Mouse (Mus musculus) frontal cortex, postnatal 14 days (tissue): Measurements from ENCODE around the gene Plscr2.
"Not testable (repeated sequence)": the region's sequence is repeated elsewhere in the genome, so short reads cannot be mapped to it uniquely, and the experiment has no call there.

Source experiments
- DNase-seq, 2 experiments: peaks; one replicate each; pipeline ENCODE4 v3.0.0; 2022; ENCODE audit warnings: low spot score in 2 of 2

Gene Plscr2

GRCm38 (mm10) chr9:92273956-92274762, 1.2 kb upstream of the Plscr2 start:
- DNase-seq: no peak

- no peak for DNase-seq
Measured at GRCm38 (mm10) chr9:92276360-92276759, 958 bp downstream of the Plscr2 start.

GRCm38 (mm10) chr9:92280048-92280447, 4.6 kb downstream of the Plscr2 start:
- no peak for DNase-seq

DNA sequence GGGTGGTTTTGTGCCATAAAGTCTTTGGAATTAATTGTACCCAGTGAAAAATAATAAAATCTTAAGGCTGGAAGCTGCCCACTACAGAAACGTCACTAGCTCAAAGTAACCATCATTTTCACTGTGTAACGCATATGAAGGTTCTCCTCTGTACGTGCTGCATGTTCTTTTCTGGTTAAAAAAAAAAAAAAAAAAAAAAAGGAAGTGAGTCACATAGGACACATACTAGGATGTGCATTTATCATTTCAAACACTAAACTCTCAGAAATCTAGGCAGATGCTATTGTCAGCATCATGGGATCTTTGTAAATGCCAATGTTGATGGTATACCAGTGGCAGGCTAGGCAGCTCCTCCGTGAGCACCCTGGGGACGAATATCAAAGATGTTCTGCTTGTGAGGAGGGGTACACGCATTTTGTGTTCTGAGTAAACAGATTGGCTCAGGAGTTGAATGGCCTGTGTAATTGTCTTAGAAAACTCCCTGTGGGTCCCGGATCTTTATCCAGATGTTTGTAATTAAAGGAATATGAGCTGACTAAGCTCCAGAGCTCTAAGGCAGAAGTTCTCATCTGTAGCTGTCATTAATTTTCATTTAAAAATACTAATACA, 7.3 kb downstream of the Plscr2 start:
- no peak for DNase-seq

- no peak for DNase-seq
Measured at GRCm38 (mm10) chr9:92289675-92290074, 14.3 kb downstream of the Plscr2 start.

DNA sequence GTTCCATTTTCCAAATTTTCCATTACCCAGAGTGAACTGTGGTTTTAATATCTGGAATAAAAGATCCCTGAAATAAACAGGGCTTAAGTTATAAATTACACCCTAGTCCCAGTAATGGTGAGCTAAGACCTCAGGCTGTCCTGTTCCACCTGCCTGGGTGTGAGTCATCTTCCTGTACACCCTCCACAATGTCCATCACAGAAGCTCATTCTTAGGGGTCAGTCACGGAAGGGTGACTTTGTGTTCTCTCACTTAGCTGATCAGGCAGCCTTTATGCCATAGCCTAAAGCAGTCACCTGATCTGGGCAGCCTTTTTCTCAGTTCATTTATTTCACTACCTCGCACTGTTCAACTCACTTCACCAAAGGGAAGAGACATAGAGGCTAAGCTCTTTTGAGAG, 16.8 kb downstream of the Plscr2 start:
- no peak for DNase-seq

- DNase-seq: no peak
Measured at GRCm38 (mm10) chr9:92292922-92293321, 17.5 kb downstream of the Plscr2 start.

- no peak for DNase-seq
Measured at GRCm38 (mm10) chr9:92293560-92294548, 18.5 kb downstream of the Plscr2 start.

DNA sequence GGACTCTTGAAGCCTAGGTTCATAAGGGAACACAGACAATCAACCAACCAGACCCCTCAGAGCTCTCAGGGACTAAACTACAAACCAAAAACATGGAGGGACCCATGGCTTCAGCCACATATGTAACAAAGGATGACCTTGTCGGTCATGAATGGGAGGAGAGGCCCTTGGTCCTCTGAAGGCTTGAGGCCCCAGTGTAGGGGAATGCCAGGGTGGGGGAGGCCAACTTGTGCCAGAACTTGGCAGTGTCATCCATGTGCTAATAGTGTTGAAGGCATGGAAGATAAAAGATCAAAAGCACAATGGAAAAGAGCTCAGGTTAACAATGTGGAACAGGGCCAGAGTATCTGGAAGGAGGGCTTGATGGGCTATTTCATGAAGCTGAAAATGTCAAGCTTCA, 22.9 kb downstream of the Plscr2 start:
- DNase-seq: no peak

DNA sequence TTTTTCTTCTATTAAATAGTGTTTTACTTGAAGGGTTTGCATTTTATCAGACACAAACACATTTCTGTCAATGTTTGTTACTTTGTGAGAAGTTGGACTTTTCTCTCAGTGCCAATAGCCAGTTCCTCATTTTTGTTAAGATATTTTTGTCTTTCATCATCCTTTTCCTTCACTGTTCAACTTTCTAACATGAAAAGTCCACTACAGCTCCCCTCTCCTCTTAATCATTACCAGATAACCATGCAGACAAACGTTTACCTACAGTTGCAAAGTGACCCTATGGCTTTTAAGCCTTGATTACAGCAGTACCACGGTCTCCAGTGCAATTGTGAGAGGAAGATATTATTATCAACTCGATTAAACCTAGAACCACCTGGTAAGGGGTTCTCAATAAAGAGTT, 25.8 kb downstream of the Plscr2 start:
- DNase-seq: no peak

DNA sequence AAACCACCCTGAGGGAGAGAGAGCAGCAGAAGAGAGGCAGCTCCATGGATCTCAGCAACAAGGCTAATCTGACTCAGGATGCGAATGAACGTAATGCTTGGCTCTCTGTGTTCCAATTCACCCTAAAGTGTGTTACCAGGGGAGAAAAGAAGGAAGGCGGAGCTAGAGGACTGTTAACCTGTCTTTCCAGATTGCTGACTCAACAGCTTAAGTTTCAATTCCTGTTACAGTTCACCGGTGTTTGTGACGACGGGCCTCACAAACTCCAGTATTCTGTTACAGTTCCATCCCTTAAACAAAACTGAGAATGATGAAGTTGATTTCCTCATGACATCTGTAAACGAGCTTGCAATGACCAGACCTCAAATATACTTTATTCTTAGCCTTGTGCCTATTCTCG, 29.7 kb downstream of the Plscr2 start:
- no peak for DNase-seq

GRCm38 (mm10) chr9:92305620-92306220, 30.3 kb downstream of the Plscr2 start:
- DNase-seq: no peak

- no peak for DNase-seq
Measured at GRCm38 (mm10) chr9:92309077-92309476, 33.7 kb downstream of the Plscr2 start, which contains the start of gene 1700057G04Rik. Gene 1700057G04Rik, plus strand, starts transcription at chr9:92309377.

GRCm38 (mm10) chr9:92316791-92317190, 41.4 kb downstream of the Plscr2 start:
- no peak for DNase-seq

- DNase-seq: not testable (repeated sequence)
Measured at GRCm38 (mm10) chr9:92325936-92326335, 50.5 kb downstream of the Plscr2 start.

- DNase-seq: no peak
Measured at GRCm38 (mm10) chr9:92326813-92327212, 51.4 kb downstream of the Plscr2 start.

GRCm38 (mm10) chr9:92331383-92331782, 56.0 kb downstream of the Plscr2 start:
- no peak for DNase-seq

DNA sequence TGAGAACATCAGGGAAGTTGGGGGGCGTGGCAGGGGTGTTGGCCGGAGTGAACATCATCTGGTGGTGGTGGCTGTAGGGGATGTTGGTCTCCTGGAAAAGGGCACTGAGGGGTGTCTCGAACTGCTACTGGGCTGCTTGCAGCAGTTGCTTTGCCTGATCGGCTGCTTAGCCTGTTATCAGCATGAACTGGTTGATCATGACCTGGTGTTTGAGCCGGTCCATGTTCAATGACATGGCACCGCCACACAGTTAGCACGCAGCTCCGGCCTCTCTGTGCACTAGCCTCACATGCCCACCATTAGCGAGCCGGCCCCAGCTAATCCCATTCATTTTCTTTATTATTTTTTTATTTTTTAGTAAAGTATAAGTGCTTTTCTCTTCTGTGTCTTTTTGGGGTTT, 59.4 kb downstream of the Plscr2 start:
- no peak for DNase-seq

- no peak for DNase-seq
Measured at GRCm38 (mm10) chr9:92335277-92335818, 59.9 kb downstream of the Plscr2 start.

GRCm38 (mm10) chr9:92337063-92337462, 61.7 kb downstream of the Plscr2 start:
- DNase-seq: no peak

GRCm38 (mm10) chr9:92337661-92338060, 62.3 kb downstream of the Plscr2 start:
- no peak for DNase-seq
